Mouse (Mus musculus): Measurements from ENCODE around the gene Sun1.
A peak's percentile ranks its signal among the peaks of the same experiment; 100 is the strongest.

The Sun1 gene

GRCm38 (mm10) chr5:139199995-139200769 is at the start of gene Sun1:
Sun1 (plus strand) TSS chr5:139200637.
- DNase-seq (ENCODE audit: low spot score): peak; percentile 95

DNA sequence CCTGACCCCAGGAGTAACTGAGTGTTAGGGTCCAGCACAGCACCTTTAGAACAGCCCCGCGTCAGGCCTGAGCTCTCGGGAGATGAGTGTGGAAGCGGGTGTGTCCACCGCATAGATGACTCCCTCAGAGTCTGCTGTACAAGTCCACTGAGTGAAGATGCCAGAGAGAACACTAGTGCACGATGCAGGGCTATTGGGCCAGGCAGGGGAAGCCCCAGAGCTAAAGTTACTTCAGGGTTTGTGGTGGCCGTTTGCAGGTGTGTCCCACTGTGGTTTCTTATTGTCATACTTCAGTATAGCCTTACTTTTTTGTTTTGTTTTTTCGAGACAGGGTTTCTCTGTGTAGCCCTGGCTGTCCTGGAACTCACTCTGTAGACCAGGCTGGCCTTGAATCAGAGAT is 39.5 kb upstream of the Sun1 start:
- no peak for DNase-seq (ENCODE audit: low spot score)

GRCm38 (mm10) chr5:139161632-139162031 is 38.8 kb upstream of the Sun1 start:
- no peak for DNase-seq (ENCODE audit: low spot score)

- DNase-seq (ENCODE audit: low spot score): no peak
These were observed 33.6 kb upstream of the Sun1 start for GRCm38 (mm10) chr5:139166781-139167361.

GRCm38 (mm10) chr5:139167548-139167947 is 32.9 kb upstream of the Sun1 start:
- DNase-seq (ENCODE audit: low spot score): no peak

GRCm38 (mm10) chr5:139171929-139172328 is 28.5 kb upstream of the Sun1 start:
- no peak for DNase-seq (ENCODE audit: low spot score)

DNA sequence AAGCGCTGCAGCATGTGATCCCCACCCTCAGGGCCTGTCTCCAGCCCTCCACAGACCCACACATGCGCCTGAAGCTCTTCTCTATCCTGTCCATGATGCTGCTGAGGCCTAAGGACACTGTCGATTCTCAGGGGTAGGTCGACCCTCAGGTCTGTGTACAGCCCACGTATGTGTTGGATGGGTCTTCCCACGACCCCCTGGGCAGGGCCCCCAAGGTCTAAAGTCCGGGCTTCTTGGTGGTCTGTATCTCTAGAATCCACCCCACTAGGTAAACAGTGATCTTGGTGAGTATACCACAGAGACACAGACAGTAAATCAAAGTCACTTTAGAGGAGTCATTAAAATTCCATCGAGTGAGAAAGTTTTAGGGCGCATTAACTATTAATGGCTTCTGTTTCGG is 26.3 kb upstream of the Sun1 start:
- DNase-seq (ENCODE audit: low spot score): no peak

DNA sequence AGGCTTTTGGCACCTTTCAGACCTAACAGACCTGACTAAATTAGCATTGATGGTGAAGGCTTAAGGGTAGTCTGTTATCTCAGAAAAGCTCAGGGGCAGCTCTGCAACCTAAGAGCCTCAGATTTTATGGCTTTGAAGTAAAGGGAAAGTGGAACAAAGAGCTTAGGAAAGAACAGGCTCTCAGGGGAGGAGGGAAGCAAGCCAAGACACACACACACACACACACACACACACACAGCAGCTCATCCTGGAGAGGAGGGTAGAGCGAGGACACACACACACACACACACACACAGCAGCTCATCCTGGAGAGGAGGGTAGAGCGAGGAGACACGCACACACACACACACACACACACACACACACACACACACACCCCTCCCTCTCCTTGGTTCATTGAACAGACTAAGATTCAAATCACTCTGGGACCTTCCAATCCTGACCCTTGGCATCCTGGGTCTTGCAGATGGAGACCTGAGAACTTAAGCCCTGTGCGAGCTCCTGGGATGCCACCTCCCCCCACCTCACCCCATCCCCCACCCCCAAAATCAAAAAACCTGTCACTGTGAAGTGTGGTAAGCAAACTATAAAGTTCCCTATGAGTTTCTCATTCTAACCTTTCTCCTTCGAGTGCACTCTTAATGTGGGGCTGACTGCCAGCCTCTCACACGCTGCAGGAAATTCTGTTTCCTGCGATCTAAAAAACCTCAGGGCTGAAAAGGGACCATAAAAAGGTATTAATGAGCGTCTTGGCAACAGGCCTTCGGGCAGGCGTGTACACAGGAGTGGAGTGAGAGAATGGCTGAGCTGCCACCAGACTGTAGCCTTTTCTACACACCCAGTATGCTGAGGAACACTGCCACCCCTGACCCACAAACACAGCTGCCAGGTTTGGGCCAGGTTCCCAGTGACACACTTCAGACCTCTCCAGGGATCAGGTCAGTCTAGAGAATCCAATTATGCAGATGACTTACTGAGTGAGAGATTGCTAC is 25.6 kb upstream of the Sun1 start:
- DNase-seq (ENCODE audit: low spot score): no peak

GRCm38 (mm10) chr5:139178895-139179631 is 21.4 kb upstream of the Sun1 start:
- DNase-seq (ENCODE audit: low spot score): peak; percentile 54

GRCm38 (mm10) chr5:139183131-139183530 is 17.3 kb upstream of the Sun1 start:
- no peak for DNase-seq (ENCODE audit: low spot score)

GRCm38 (mm10) chr5:139183601-139184000 is 16.8 kb upstream of the Sun1 start:
- no peak for DNase-seq (ENCODE audit: low spot score)

- DNase-seq (ENCODE audit: low spot score): no peak
These were observed 15.5 kb upstream of the Sun1 start for GRCm38 (mm10) chr5:139184897-139185296.

DNA sequence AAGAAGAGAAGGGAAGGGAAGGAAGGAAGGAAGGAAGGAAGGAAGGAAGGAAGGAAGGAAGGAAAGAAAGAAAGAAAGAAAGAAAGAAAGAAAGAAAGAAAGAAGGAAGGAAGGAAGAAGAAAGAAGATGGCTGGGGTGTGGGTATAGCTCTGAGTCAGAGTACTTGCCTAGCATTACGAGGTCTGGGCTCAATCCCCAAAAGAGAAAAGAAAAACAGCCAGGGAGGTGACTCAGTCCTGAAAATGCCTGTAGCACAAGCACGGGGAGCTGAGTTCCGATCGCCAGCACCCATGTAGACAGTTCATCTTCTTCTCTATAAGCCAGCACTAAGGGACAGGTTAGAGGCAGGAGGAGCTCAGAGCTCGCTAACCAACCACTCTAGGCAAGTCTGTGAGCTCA is 10.7 kb upstream of the Sun1 start:
- DNase-seq (ENCODE audit: low spot score): no peak

GRCm38 (mm10) chr5:139190958-139191357 is 9.5 kb upstream of the Sun1 start:
- DNase-seq (ENCODE audit: low spot score): no peak

GRCm38 (mm10) chr5:139198779-139199178 is 1.7 kb upstream of the Sun1 start:
- no peak for DNase-seq (ENCODE audit: low spot score)

DNA sequence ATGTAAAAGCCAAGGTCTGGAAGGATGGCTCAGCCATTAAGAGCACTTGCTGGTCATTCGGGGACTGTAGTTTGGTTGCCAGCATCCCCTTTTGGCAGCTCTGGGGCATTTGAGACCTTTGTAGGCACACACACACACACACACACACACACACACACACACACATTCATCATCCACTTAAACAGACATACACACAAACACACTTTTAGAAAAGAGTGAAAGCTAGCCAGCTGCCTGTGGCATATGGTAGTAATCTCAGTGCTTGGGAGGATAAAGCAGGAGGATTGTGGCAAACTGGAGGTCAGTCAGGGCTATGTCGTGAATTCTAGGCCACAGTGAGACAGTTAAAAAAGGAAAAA is 822 bp upstream of the Sun1 start:
- DNase-seq (ENCODE audit: low spot score): no peak

DNA sequence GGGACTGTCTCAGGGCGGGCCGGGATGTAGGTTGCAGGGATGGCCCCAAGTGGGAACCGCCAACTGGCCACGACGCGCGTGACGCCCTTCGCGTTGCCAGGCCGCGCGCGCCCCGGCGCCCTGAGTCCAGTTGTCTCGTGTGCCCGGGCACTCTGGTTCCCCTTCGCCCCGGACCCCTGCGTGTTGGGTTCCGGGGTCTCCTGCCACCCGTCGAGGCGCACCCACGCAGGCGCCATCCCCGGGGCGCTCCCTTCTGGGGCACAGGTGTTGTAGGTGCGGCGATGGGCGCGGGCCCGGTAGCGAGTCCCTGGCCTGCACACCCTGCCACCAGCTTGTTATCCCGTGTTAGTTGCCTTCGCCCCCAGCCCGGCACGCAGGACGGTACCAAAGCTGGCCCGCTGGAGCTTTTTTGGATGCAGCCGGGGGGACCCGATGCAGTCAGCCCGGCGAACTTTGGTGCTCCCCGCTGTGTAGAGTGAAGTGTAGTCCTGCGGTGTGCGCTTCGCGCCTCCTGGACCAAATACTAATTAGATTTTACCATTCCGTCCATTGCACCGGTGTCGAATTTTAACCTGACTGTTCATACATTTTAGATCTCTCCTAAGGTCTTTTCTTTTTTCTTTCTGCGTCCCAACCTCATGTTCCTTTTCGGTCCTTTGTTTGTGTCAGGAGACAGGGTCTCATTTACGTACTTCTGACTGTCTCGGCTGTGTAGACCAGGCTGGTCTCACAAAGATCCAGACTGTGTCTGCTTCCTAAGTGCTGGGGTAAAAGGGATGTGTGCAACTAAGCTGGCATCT is 533 bp downstream of the Sun1 start:
- no peak for DNase-seq (ENCODE audit: low spot score)

DNA sequence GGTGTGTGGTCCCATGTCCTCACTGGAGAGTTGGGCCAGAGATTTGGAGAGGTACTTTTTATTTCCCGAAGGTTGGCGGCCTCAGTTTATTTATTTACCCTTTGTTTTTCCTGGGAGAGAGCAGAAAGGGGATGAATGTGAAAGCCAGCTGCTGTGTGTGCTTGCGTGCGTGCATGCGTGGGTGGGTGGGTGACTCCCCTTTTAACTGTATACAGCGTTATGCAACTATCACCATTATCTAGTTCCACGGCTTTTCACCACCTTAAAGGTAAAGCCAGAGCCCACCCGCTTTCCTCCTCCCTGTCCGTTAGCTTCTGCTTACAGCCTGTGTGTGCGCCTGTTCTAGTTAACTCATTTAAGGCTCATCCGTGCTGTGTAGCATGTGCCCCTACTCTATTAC is 1.7 kb downstream of the Sun1 start:
- no peak for DNase-seq (ENCODE audit: low spot score)

DNA sequence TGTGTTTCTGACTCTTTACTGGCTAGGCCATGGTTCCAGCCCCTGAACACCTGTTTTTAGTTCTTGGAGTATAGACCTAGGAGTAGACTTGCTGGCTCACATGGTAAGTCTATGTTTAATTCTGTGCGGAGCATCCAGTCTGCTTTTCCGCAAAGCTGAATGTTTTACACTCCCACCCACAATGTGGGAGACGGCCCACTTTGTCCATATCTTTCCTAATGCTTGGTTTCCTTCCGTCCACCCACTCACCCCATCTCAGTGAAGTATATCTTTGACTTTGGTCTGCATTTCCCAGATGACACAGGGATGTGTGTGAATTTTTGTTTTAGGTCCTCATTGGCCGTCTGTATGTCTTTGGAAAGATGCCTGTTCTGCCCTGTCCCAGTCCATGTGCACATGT is 2.9 kb downstream of the Sun1 start:
- no peak for DNase-seq (ENCODE audit: low spot score)

DNA sequence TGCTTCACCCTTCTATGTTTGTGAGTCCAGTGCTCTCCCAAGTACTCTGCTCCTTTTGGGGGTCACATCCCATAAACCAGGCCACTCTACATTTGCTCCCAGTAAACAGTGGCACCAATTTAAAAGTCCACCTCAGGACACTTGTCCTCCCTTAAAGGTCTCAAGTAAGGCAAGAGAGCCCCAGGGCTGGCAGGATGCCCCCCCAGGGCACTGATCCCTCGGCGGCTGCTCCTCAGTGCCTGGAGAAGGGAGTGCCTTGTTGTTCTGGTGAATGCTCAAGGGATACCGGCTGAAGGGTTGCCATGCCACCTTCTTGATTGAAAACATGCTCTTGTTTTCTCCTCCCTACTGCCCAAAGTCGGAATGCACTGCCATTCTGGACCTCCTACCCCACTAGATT is 5.6 kb downstream of the Sun1 start:
- DNase-seq (ENCODE audit: low spot score): no peak

DNA sequence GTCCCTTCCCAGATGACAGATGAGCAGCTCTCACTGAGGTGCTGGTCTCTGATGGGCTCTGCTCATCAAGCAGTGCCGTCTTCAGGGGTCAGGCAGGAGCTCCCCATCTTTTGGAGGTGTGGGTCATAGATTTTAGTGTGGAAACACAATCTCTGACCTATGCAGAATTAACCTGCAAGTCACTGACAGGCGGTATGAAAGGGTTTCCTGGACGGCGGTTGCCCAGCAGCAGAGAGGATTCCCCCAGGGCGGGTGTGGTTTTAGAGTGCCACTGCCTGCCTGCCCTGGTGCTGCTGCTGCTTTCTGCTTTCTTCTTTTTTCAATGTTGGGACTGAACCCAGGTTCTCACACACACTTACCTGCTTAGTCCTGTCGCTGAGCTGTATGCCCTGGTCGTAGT is 6.1 kb downstream of the Sun1 start:
- DNase-seq (ENCODE audit: low spot score): no peak

Data from layer of hippocampus, adult 9-10 months (tissue).